Mouse (Mus musculus) liver, embryonic 16.5 days (tissue): ENCODE data around the gene Tax1bp1. TPM values are rescaled to one million over a fixed set of nuclear protein-coding genes. Genes with fewer than 3 reads are reported as not detected.

Experiments used
- ATAC-seq: fragments of 200-750 bp; cut with Nextera tagmentation; 2 replicates; pipeline ENCODE4 v1.8.0; 2017; ENCODE audit warnings: low read depth, mild to moderate bottlenecking, moderate number of reproducible peaks, moderate library complexity
- H3K27ac ChIP-seq: fragments of 300-500 bp; sonication (generic); 2 replicates; pipeline ENCODE4 v1.5.1; 2014; ENCODE audit warnings: mild to moderate bottlenecking, low read length
- H3K27me3 ChIP-seq: fragments of 300-500 bp; sonication (generic); 2 replicates; pipeline ENCODE4 v1.6.1; 2014; ENCODE audit warnings: low read depth, low read length, mixed read lengths; ENCODE audit not compliant: control insufficient read depth, insufficient read depth
- H3K36me3 ChIP-seq: fragments of 300-500 bp; sonication (generic); 2 replicates; pipeline ENCODE4 v1.6.1; 2014; ENCODE audit warnings: mild to moderate bottlenecking; ENCODE audit not compliant: control insufficient read depth, insufficient read depth
- H3K4me1 ChIP-seq: fragments of 300-500 bp; sonication (generic); 2 replicates; pipeline ENCODE4 v1.6.1; 2014; ENCODE audit warnings: low read depth, low read length, mixed read lengths; ENCODE audit not compliant: control insufficient read depth
- H3K4me2 ChIP-seq: fragments of 300-500 bp; sonication (generic); 2 replicates; pipeline ENCODE4 v1.6.1; 2014; ENCODE audit warnings: low read depth, low read length, mixed read lengths
- H3K4me3 ChIP-seq: fragments of 300-500 bp; sonication (generic); 2 replicates; pipeline ENCODE4 v1.5.1; 2014; ENCODE audit warnings: low read depth, mild to moderate bottlenecking, low read length
- H3K9ac ChIP-seq: fragments of 300-500 bp; sonication (generic); 2 replicates; pipeline ENCODE4 v1.6.1; 2014; ENCODE audit warnings: low read depth, low read length
- H3K9me3 ChIP-seq: fragments of 300-500 bp; sonication (generic); replicated peaks from 2 replicates; pipeline ENCODE4 v1.6.1; 2016; ENCODE audit warnings: low read length; ENCODE audit not compliant: control insufficient read depth
- WGBS: fragments of 180-500 bp; shearing (Covaris S2); extraction: QIAGEN DNeasy Blood & Tissue Kit; methylation state at CpG from one replicate; pipeline ENCODE4 v1.1.7; 2014; ENCODE audit not compliant: insufficient replicate concordance; 5-methylcytosine and 5-hydroxymethylcytosine counted together
- polyA plus RNA-seq: library from polyadenylated mRNA; unstranded; fragments of >200 nt; fragmentation: Nextera tagmentation; extraction: Ambion mirVana; gene quantifications from 2 replicates; pipeline ENCODE4 v1.2.1, GENCODE M21; 2015

The Tax1bp1 gene
- polyA plus RNA-seq, 1 experiment from 2014 or later, result 109 TPM

- no peaks in the 10 kb centered on the region for H3K4me1 ChIP-seq
- no peaks in the 10 kb centered on the region for H3K9me3 ChIP-seq
- no peak overlapping the region for H3K9ac ChIP-seq
- ATAC-seq, result no peak
- no peak overlapping the region for H3K4me2 ChIP-seq
- 56% methylated on average over 6 of the region's 6 CpGs for whole genome bisulfite sequencing
- no peak overlapping the region for H3K4me3 ChIP-seq
- no peak overlapping the region for H3K27ac ChIP-seq
- no peaks in the 10 kb centered on the region for H3K27me3 ChIP-seq
- H3K36me3 ChIP-seq, result no peaks in the 10 kb centered on the region
These were observed 83.8 kb downstream of the Tax1bp1 start for GRCm38 (mm10) chr6:52797252-52797800.

GRCm38 (mm10) chr6:52802181-52802580 lies 88.7 kb downstream of the Tax1bp1 start:
- no peaks in the 10 kb centered on the region for H3K9me3 ChIP-seq
- no peak overlapping the region for H3K9ac ChIP-seq
- no peak overlapping the region for H3K4me3 ChIP-seq
- H3K27me3 ChIP-seq, result no peaks in the 10 kb centered on the region
- 33% methylated on average over 9 of the region's 9 CpGs for WGBS
- 0 out of 2 replicates have a peak overlapping the region, but pooled peaks have one; percentile 15 for H3K4me2 ChIP-seq
- ATAC-seq, result no peak
- no peaks in the 10 kb centered on the region for H3K4me1 ChIP-seq
- H3K27ac ChIP-seq, result no peak overlapping the region
- no peaks in the 10 kb centered on the region for H3K36me3 ChIP-seq

GRCm38 (mm10) chr6:52805237-52805856 lies 91.8 kb downstream of the Tax1bp1 start:
- Histone ChIP-seq H3K4me2 (no peak overlapping the region), H3K4me3 (no peak overlapping the region), H3K9ac (no peak overlapping the region), H3K4me1 (no peaks in the 10 kb centered on the region), H3K27me3 (no peaks in the 10 kb centered on the region), H3K27ac (no peak overlapping the region), H3K36me3 (no peaks in the 10 kb centered on the region), H3K9me3 (no peaks in the 10 kb centered on the region)
- no peak for ATAC-seq
- WGBS, result 92% methylated on average over 3 of the region's 3 CpGs

Other genes with a start within 250 kb of the Tax1bp1 start
- 81.2 and 83.0 TPM in 2 replicates for gene Hibadh, start 73.3 kb upstream of the Tax1bp1 start, polyA plus RNA-seq